Mouse (Mus musculus) megakaryocyte, embryonic 14.5 days (primary cell): ENCODE data around the gene Dhrs13.

Source experiments
- FLI1 ChIP-seq: IDR thresholded peaks from 2 replicates; pipeline ENCODE4 v1.6.1; 2012; ENCODE audit warnings: low read length, inconsistent platforms, mixed read lengths
- GATA1 ChIP-seq: IDR thresholded peaks from 3 replicates; pipeline ENCODE4 v1.6.1; 2012; ENCODE audit warnings: mixed read lengths, low read length, inconsistent platforms, borderline replicate concordance

DNA sequence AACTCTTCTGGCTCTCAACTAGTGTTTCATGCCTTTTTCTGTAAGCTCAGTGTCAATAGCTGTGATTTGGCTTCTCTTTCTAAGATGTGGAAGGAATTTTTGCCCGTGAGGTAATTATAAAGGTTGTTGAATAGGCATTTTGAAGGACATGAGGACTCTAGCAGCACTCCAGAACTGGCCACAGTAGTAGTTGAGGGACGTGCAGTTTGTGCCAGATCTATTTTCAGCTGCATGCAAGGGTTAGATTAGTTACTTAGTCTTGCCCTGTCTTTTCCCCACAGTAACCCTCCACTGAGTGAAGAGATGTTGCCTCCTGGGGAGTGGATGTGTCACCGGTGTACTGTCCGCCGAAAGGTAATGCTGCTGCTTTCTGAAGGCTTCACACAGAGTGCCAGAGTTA lies 25.6 kb upstream of the Dhrs13 start:
- TF ChIP-seq FLI1 = no peak
- TF ChIP-seq GATA1 = no peak
